Mouse (Mus musculus): ENCODE results near the gene Rnaseh2c.
A peak's percentile ranks its signal among the peaks of the same experiment; 100 is the strongest.

The Rnaseh2c gene

DNA sequence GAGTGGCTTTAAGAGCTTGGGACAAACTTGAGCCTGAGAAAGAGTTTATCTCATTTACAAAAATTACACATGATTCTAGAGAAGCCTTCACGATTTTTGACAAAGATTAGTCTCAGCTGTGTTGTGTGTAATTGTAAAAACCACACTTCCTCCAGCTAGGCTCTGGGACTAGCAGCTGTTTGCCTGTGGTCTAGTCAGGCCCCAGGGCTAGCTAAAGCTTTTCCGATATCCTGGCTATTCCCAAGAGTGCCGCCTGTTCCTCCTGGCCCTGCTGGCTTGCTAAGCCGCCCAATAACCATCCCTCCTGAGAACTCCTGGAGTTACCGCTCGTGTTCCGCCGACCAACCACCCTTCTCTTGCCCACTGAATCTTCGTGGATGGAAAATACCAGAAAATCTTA lies 30.4 kb downstream of the Rnaseh2c start:
- no peak for DNase-seq (ENCODE audit: low read depth, low spot score)

DNA sequence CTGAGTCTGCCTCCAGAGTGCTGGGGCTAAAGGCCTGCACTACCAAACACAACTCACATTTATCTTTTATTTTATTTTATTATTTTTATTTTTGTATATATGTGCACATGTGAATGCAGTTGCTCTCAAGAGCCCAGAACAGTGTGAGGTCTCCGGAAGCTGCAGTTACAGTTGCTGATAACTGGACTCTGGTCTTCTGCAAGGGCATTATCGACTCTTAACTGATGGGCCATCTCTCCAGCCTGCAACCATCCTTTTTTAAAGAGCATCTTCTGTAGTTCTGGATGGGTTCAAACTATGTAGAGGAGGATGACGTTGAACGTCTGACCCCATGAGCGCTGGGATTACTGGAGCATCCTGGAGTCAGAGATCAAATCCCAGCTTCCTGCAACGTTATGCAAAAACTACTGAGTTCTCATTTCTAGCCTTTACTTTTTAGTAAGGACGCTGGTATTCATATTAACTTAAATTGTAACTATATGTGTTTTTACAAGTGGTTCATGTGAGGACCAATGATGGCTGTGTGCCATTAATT lies 34.4 kb downstream of the Rnaseh2c start:
- no peak for DNase-seq (ENCODE audit: low read depth, low spot score)

DNA sequence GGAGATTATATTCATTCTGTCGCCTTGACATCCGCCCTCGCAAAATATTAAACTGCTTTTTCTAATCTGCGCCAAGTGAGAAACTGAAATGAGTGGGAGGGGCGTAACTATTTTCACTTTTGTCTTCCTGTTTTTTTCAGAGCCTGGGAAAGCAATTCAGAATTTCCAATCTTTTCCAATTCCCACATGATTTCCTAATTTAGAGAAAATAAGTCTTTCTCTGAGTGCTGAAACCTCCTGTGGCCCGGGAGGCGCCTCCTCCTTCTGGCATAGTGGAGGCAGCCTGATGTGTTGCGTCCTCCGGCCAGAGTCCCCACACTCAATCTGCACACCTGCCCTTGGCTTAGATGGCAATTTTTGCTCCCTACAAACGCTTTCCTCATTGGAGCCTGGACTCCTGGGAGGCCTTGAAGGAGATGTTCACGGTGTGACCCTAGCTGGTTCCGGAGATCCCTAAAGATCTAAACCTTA lies 34.9 kb downstream of the Rnaseh2c start:
- DNase-seq (ENCODE audit: low read depth, low spot score), result no peak

DNA sequence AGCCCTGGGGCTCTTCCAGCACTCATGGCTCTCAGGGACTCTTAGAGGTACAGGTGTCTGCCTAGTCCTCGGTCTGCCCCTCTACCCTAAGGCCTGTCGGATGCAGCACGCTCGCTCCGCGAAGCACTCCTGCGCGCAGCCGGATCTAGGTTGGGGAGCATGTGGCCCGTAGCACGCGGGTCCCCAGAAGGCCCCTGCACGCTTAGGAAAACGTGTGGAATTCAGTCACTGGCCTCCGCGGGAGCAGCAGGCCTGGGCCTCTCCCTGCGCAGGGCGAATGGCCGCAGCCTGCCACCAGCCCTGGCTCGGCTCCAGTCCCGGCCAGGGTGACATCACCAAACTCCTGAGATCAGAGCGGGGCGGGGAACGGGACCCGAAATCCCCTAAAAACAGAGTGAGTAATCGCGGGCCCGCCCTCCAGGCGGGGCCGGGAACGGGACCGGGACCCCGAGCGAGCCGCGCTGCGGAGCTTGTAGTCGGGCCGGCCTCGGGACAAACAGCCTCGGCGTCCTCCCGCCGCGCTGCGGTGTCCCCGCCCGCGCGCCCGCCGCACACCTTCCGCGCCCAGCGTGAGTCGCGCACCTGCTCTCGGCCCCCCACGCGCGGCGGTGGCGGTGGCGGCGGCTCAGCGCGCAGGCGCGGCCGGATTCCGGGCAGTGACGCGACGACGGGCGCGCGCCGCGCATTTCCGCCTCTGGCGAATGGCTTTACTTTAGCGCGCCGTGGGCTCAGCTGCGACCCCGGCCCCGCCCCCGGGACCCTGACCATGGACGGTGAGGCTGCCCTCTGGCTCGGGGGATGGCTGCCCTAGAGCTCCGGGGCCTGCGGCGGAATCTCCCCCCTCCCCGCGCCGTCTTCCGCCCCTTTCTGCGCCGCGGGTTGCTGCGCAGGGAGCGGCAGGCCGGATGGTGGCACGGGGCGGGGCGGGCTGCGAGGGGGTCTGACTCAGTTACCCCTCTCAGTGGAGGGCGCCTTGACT lies 35.7 kb downstream of the Rnaseh2c start, which contains the start of gene Rela:
TSS of gene Rela (plus strand) at position 415 of the 979 bp plus-strand sequence.
- DNase-seq (ENCODE audit: low read depth, low spot score), result peak; percentile 89

DNA sequence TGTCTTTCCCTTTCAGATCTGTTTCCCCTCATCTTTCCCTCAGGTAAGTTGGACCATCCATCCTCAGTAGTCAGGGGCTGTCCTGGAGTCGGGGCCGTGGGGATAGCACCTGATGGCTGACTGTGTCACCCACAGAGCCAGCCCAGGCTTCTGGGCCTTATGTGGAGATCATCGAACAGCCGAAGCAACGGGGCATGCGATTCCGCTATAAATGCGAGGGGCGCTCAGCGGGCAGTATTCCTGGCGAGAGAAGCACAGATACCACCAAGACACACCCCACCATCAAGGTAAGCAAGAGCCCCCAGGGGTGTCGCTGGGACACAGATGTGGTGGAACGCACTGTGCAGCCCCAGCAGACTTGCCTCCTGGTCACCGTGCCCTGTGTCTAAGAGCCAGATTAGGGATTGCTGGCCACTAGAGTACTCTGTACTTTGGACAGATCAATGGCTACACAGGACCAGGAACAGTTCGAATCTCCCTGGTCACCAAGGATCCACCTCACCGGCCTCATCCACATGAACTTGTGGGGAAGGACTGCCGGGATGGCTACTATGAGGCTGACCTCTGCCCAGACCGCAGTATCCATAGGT lies 36.8 kb downstream of the Rnaseh2c start:
- DNase-seq (ENCODE audit: low read depth, low spot score), result no peak

DNA sequence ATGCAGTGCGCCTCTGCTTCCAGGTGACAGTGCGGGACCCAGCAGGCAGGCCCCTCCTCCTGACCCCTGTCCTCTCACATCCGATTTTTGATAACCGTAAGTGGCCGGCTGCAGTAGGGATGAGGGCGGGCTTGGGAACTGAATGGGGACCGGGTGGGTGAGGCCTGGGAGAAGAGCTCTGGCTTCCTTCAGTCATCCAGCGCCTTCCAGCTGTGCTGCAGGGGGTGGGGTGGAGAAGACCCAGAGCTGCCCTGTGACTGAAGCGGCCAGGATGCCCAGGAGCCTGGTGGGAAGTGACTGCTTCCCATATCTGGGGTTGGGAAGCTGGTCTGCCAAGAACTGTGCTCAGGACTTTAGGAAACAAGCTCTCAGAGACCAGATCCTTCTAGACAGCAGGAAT lies 38.7 kb downstream of the Rnaseh2c start:
- DNase-seq (ENCODE audit: low read depth, low spot score), result no peak

DNA sequence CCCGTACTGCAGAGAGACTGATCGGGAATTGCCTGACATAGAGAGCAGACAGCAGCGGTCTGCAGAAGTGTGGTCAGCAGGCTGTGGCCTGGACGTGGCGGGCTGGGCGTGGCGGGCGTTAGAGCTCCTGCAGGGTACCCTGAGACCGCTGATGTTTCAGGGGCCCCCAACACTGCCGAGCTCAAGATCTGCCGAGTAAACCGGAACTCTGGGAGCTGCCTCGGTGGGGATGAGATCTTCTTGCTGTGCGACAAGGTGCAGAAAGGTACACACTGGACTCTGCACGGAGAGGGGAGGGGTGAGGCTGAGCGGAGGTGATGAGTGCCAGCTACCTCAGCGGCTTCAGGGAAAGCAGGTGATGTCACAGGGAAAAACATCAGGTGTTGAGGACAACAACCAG lies 39.3 kb downstream of the Rnaseh2c start:
- no peak for DNase-seq (ENCODE audit: low read depth, low spot score)

DNA sequence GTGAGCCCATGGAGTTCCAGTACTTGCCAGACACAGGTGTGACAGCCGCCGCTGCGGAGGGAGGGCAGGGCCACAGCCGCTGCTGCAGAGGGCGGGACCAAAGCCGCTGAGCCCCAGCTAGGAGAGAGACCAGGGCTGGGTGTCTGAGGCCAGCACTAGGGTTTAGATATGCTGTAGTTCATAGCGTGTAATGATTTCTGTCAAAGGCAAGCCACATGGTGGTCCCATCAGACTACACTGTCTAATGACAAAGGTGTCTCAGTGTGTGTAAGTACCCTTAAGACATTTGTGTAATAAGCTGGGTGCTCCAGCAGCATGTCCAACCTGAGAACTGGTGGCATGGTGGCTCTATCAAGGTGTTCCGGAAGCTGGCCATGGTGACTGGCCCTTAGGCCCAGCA lies 40.0 kb downstream of the Rnaseh2c start:
- no peak for DNase-seq (ENCODE audit: low read depth, low spot score)

DNA sequence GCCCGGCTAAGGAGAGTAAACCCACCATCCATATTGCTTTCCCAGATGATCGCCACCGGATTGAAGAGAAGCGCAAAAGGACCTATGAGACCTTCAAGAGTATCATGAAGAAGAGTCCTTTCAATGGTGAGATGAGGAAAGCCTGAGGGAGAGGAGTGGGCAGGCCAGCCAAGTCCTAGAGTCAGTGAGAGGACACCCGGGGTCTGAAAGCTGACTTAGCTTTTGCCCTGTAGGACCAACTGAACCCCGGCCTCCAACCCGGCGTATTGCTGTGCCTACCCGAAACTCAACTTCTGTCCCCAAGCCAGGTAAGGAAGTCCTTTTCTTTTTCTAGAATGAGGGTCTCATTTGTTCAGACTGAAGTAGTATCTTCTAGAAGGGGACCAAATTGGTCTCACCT lies 43.6 kb downstream of the Rnaseh2c start:
- DNase-seq (ENCODE audit: low read depth, low spot score), result no peak

DNA sequence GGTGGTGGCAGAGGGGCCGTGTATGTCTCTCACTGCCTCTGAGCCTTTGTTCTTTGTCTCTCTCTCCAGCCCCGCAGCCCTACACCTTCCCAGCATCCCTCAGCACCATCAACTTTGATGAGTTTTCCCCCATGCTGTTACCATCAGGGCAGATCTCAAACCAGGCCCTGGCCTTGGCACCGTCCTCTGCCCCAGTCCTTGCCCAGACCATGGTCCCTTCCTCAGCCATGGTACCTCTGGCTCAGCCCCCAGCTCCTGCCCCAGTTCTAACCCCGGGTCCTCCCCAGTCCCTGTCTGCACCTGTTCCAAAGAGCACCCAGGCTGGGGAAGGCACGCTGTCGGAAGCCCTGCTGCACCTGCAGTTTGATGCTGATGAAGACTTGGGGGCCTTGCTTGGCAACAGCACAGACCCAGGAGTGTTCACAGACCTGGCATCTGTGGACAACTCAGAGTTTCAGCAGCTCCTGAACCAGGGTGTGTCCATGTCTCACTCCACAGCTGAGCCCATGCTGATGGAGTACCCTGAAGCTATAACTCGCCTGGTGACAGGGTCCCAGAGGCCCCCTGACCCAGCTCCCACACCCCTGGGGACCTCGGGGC lies 45.2 kb downstream of the Rnaseh2c start:
- no peak for DNase-seq (ENCODE audit: low read depth, low spot score)

DNA sequence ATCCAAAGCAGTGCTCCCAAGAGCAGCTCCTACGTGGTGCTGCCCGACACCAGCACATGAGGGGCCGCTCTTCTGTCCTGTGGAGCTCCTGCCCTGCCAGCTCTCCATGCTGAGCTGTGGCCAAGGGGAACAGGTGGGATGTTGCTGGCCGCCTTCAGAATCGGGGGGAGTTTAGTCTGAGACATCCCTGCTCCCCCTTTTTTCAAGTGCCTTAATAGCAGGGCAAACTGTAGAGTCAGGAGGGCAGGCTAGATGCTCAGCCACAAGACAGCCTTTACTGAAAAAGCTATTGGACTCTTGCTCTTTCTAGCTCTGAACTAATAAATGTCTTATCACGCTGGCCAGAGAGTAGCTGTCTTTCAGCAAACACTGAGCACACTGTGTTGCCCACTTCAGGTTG lies 46.1 kb downstream of the Rnaseh2c start:
- no peak for DNase-seq (ENCODE audit: low read depth, low spot score)

DNA sequence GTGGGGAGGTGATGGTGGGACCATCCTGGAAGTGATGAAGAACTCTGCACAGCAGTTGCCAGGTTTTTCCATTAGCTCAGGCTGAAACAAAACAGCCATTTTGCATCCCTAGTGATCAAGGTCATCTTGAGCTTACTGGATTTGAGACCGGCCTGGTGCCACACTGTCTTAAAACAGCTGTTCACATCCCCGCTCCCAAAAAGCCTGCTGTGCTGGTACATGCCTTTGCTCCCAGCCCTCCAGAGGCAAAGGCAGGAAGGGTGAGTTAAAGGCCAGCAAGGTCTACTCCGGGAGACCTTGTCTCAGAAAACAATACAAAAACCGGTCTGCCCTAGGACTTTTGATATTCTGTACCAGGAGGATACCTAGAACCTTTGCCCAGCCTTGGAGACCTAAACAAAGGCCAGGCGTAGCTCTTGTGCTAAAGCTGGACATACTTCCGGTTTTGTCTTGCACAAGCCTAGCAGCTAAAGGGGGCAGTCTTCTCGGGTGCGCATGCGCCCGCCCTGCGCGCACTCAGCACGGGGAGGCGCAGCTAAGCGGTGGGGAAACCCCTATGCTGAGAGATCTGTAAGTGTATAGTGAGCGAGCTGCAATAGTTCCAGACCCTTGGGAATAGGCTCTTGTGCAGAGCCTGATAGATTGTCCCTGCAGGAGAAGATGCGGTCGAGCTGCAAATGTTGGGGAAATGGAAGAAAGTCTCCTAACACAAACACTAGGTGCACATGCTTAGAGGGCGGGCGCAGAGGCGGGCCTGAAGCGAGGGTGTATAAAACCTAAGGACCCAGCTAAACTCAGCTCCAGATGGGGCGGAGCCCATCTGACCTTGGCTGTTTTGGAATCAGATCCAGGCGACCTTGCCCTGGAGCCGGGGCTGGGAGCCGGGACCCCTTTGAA lies 47.0 kb downstream of the Rnaseh2c start:
- peak; percentile 79 for DNase-seq (ENCODE audit: low read depth, low spot score)

DNA sequence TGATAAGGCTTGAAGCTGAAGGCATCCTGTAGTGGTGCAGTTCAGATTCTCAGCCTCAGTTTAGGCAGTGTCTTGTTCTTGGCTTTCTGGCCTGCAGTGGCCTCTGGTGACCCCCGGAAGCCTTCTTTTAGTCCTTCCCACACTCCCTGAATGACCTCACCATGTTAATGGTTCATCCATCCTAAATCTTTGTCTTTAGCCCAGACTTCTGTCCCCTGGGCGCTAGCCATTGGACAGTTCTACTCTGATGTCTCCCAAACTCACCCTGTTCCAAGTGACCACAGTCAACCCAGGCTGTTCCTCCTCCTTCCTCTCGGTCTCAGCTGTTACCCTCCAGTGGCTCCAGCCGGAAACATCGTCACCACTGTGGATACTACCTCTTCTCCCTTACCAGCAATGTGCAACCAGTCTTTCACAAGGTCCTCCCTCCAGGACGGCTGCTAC lies 47.6 kb downstream of the Rnaseh2c start:
- no peak for DNase-seq (ENCODE audit: low read depth, low spot score)

DNA sequence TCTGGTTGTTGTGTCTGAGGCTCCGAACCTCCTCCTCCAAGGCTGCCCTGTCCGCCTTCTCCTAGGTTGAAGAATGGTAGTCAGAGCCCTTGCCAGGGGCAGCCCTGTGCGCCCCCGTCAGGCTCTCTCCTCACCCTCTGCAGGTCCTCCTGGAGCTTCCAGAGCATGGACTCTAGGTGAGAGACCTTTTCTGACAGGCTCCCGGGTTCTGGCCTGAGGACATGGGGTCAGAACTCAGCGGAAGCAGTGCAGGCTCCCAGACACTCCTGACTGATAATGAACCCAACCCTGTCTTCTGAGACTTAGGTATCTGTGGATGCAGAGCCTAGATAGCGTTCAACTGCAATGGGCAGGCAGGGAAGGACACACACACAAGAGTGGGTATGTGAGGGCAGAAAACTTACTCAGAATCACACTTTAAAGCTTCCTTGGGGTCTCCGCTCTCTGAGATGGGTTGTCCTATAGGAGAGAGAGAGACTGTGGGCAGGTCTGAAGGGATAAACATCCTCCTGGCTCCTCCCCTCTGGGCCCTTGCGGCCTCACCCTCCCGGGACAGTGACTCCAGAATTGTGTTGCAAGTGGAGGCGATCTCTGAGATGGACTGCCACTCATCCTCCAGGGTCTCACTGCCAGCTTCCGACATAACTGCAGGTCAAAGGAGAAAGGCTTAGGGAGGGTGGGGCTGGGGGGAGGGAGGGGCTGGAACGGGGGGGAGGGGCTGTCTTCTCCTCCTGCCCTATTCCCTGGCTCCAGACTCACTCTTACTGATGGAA lies 50.0 kb downstream of the Rnaseh2c start:
- DNase-seq (ENCODE audit: low read depth, low spot score), result no peak

DNA sequence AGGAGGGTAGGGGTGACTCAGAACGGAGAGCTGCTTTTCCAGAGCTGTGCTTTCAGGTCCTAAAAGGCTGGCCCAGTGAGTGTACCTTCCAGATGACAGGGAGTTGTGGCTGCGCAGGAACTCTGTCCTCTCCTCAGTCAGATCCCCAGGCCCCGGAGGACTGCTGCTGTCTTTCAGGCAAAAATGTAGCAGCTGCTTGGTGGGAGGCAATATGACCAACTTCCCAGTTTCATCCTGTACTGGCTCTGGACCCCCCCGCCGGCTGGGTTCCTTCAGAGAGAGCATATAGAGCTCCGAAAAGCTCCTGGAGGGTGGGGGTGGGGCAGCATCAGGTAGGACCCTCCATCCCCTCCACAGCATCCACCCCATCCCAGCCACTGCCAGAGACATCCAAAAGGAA lies 50.9 kb downstream of the Rnaseh2c start:
- no peak for DNase-seq (ENCODE audit: low read depth, low spot score)

DNA sequence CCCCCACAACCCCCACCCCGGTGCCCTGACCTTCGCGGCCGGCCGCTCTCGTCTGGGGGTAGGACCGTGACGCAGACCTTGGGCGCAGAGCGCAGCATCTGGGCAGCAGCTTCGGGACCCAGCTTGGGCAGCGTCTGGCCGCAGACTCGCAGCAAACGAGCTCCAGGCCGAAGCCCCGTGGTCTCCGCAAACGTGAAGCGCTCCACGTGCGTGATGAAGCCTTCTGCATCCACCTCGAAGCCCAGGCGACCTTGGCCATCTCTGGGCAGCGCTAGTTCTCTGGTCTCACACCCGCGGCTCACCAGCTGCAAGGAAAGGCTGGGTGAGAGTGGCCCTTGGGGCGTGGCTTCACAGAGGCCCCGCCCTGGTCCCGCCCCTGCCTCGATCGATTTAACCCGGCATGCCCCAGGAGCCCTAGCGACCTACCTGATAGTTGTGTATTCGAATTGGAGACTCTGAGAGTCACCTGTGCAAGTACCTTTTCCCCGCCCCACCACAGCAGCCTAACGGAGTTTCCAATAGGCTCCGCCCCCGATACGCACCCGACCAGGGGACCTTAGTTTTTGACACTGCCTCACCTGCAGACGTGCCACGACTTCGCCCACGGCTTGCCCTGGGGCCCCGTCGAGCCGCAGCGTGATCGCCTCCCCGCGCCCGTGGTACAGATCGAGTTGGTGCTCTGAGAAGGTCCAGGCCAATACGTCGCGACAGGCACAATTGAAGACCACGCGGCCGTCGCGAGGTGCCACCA lies 52.5 kb downstream of the Rnaseh2c start:
- no peak for DNase-seq (ENCODE audit: low read depth, low spot score)

DNA sequence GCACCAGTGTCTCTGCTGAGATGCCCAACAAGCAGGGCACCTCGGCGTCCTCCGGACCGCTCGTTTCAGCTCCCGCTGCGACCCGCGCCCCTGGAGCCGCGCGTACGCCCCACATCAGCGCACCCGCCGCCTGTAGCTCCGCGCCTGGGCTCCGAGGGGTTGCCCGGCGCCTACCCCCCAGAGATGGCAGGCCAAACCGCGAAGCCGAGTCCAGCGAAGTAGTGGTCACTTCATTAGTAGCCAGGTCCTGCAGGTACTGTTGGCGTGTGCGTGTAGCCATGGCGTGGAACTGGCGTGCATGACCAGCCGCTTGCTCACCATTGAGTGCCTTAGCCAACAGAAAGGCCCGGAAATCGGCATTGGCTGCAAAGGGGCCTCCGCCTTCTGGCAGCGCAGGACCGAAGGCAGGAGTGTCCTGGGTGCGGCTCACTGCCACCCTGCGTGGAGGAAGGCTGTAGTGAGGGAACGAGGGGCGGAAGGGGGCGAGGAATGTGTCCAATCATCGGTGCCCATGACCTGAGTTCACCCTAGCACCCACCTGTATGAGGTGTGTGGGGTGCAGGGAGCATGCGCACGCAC lies 53.1 kb downstream of the Rnaseh2c start:
- DNase-seq (ENCODE audit: low read depth, low spot score), result no peak

All from 3T3-L1 (cell line).